In the genomic region with DNA sequence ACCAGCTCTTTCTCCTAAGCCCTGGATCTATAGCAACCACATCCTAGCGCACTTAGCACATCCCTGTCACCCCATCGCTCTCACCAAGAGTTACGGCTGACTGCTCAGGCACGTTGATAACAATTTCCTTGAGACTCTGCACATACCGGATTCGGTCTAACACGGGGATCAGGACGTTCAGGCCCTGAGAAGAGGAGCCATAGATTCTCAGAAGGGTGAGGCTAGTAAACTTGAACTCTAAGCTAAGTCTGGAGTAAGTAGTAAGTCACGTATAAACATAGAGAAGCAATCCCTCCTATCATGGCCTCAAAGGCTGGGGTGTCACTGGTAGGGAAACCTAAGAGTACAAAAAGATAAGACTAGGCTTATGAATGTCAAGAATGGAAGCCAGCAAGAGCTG, we compare ENCODE assay signal across 9 mouse cellular contexts. TPM values are rescaled to one million over a fixed set of nuclear protein-coding genes. Genes with fewer than 3 reads are reported as not detected.
DNase-seq lines count a peak whose midpoint lies in the region; ATAC-seq and TF ChIP-seq lines count a peak whose summit lies in the region.
"Had no signal": no experiment of that assay in that cellular context is flagged by ENCODE, and none has a peak within 500 bp of the region (broad histone marks: within the 10 kb centered on the region; RNA-seq: fewer than 3 reads in every experiment).

No protein-coding gene starts in this region.

- no peak for TF ChIP-seq CTCF in left cerebral cortex, adult 2 months (IDR thresholded peaks at IDR 0.05)

- DNase-seq in left cerebral cortex, adult 2 months (ENCODE audit: extremely low spot score in 1 of 2, low spot score in 2 of 2) = no peak
- no peak for DNase-seq in left cerebral cortex, adult 11 months (ENCODE audit: low spot score)
- no peak for DNase-seq in intestine, embryonic 14.5 days (ENCODE audit: low spot score)
- no peak for DNase-seq in adrenal gland, postnatal 25 days
- no peak for DNase-seq in ovary, adult 18-20 months (ENCODE audit: low spot score)
- no peak for DNase-seq in frontal cortex, postnatal 25 days (ENCODE audit: low spot score in 2 of 2)
- DNase-seq: thymus, postnatal 14 days had no signal

- H3K9ac ChIP-seq in embryonic facial prominence, embryonic 13.5 days = peak overlapping the region; percentile 95
- H3K9ac ChIP-seq in intestine, embryonic 14.5 days (ENCODE audit: low read length) = peak overlapping the region; percentile 90
- peak overlapping the region; percentile 86 for H3K9ac ChIP-seq in neural tube, embryonic 12.5 days

- no peak for ATAC-seq in embryonic facial prominence, embryonic 13.5 days (ENCODE audit: insufficient number of reproducible peaks, insufficient read depth, low FRiP score, low TSS enrichment, low read depth)
- no peak for ATAC-seq in intestine, embryonic 14.5 days (replicated peaks; ENCODE audit: low FRiP score, low TSS enrichment, low read depth)
- ATAC-seq in neural tube, embryonic 12.5 days (ENCODE audit: low FRiP score, low read depth) = no peak

- peak overlapping the region; percentile 93; the same call in 1 of the 2 replicates for H3K27ac ChIP-seq in left cerebral cortex, adult 2 months
- no peak overlapping the region for H3K27ac ChIP-seq in embryonic facial prominence, embryonic 13.5 days
- H3K27ac ChIP-seq in intestine, embryonic 14.5 days (ENCODE audit: low read depth) = no peak overlapping the region
- H3K27ac ChIP-seq in neural tube, embryonic 12.5 days = 0 out of 2 replicates have a peak overlapping the region, but pooled peaks have one; percentile 82

- peak overlapping the region; percentile 64 for H3K4me2 ChIP-seq in embryonic facial prominence, embryonic 13.5 days
- peak overlapping the region; percentile 70 for H3K4me2 ChIP-seq in intestine, embryonic 14.5 days (ENCODE audit: low read length)
- H3K4me2 ChIP-seq in neural tube, embryonic 12.5 days (replicated peaks) = peak overlapping the region; percentile 86

- WGBS in embryonic facial prominence, embryonic 13.5 days = 79% methylated on average over 9 of the region's 9 CpGs
- 71% methylated on average over 9 of the region's 9 CpGs for WGBS in intestine, embryonic 14.5 days
- WGBS in neural tube, embryonic 12.5 days = 79% methylated on average over 9 of the region's 9 CpGs

- H3K4me3 ChIP-seq in left cerebral cortex, adult 2 months = peak overlapping the region; percentile 88
- H3K4me3 ChIP-seq in embryonic facial prominence, embryonic 13.5 days = peak overlapping the region; percentile 81
- H3K4me3 ChIP-seq in intestine, embryonic 14.5 days (ENCODE audit: low read depth, low read length) = peak overlapping the region; percentile 87
- peak overlapping the region; percentile 74 for H3K4me3 ChIP-seq in neural tube, embryonic 12.5 days

- H3K27me3 ChIP-seq in embryonic facial prominence, embryonic 13.5 days = no peaks in the 10 kb centered on the region
- no peaks in the 10 kb centered on the region for H3K27me3 ChIP-seq in intestine, embryonic 14.5 days (replicated peaks; ENCODE audit: control insufficient read depth, insufficient read depth, low read length)
- no peaks in the 10 kb centered on the region for H3K27me3 ChIP-seq in neural tube, embryonic 12.5 days (replicated peaks)

- intact Hi-C loops in left cerebral cortex, adult 2 months (cut with DNase I) = no loop called here

- H3K9me3 ChIP-seq in embryonic facial prominence, embryonic 13.5 days = no peaks in the 10 kb centered on the region
- no peaks in the 10 kb centered on the region for H3K9me3 ChIP-seq in intestine, embryonic 14.5 days (ENCODE audit: control insufficient read depth, low read length)
- no peaks in the 10 kb centered on the region for H3K9me3 ChIP-seq in neural tube, embryonic 12.5 days

- H3K4me1 ChIP-seq in embryonic facial prominence, embryonic 13.5 days = peaks cover 14% of the 10 kb centered on the region
- H3K4me1 ChIP-seq in intestine, embryonic 14.5 days (replicated peaks; ENCODE audit: control insufficient read depth, insufficient read depth, low read length) = peaks cover 9% of the 10 kb centered on the region; the same call in 1 of the 2 replicates
- H3K4me1 ChIP-seq in neural tube, embryonic 12.5 days = peaks cover 24% of the 10 kb centered on the region

- H3K36me3 ChIP-seq in embryonic facial prominence, embryonic 13.5 days = peaks cover 63% of the 10 kb centered on the region
- peaks cover 55% of the 10 kb centered on the region for H3K36me3 ChIP-seq in intestine, embryonic 14.5 days (ENCODE audit: control insufficient read depth, insufficient read depth, low read length)
- peaks cover 61% of the 10 kb centered on the region for H3K36me3 ChIP-seq in neural tube, embryonic 12.5 days

RNA-seq across cellular contexts. Expression of a gene that starts 1.2 kb away (rescaled TPM):
- 100 to 1,000 TPM in 1 of 2 experiments, 10 to 100 TPM in 1; 97.4 to 104 TPM for total RNA-seq in left cerebral cortex, adult 2 months (2021)
- polyA plus RNA-seq in embryonic facial prominence, embryonic 13.5 days (2015; fragmentation: Nextera tagmentation; extraction: Ambion mirVana) = 329 and 332 TPM in 2 replicates
- polyA plus RNA-seq in intestine, embryonic 14.5 days (2014; fragmentation: Nextera tagmentation; extraction: Ambion mirVana) = 332 and 361 TPM in 2 replicates
- polyA plus RNA-seq in neural tube, embryonic 12.5 days (2016; fragmentation: Nextera tagmentation; extraction: Ambion mirVana) = 251 and 257 TPM in 2 replicates
- total RNA-seq in adrenal gland, postnatal 25 days (2021) = 227 and 270 TPM in 2 replicates

RNA-seq across cellular contexts. Expression of a gene that starts 4.7 kb away (rescaled TPM):
- total RNA-seq in left cerebral cortex, adult 2 months (2021) = 10 to 100 TPM; 30.9 to 31.1 TPM
- polyA plus RNA-seq in embryonic facial prominence, embryonic 13.5 days (2015; fragmentation: Nextera tagmentation; extraction: Ambion mirVana) = 24.4 and 27.8 TPM in 2 replicates
- polyA plus RNA-seq in intestine, embryonic 14.5 days (2014; fragmentation: Nextera tagmentation; extraction: Ambion mirVana) = 21.7 and 22.6 TPM in 2 replicates
- polyA plus RNA-seq in neural tube, embryonic 12.5 days (2016; fragmentation: Nextera tagmentation; extraction: Ambion mirVana) = 24.5 and 25.2 TPM in 2 replicates
- 26.1 and 27.5 TPM in 2 replicates for total RNA-seq in adrenal gland, postnatal 25 days (2021)

RNA-seq across cellular contexts. Expression of a gene that starts 15.7 kb away (rescaled TPM):
- total RNA-seq in left cerebral cortex, adult 2 months (2021) = 10 to 100 TPM; 39.0 to 39.7 TPM
- polyA plus RNA-seq in embryonic facial prominence, embryonic 13.5 days (2015; fragmentation: Nextera tagmentation; extraction: Ambion mirVana) = 13.1 and 14.9 TPM in 2 replicates
- 5.1 and 7.1 TPM in 2 replicates for polyA plus RNA-seq in intestine, embryonic 14.5 days (2014; fragmentation: Nextera tagmentation; extraction: Ambion mirVana)
- polyA plus RNA-seq in neural tube, embryonic 12.5 days (2016; fragmentation: Nextera tagmentation; extraction: Ambion mirVana) = 33.8 and 36.2 TPM in 2 replicates
- 58.7 and 63.6 TPM in 2 replicates for total RNA-seq in adrenal gland, postnatal 25 days (2021)

RNA-seq across cellular contexts. Expression of a gene that starts 20.0 kb away (rescaled TPM):
- total RNA-seq in left cerebral cortex, adult 2 months (2021) = 10 to 100 TPM; 15.1 to 17.4 TPM
- 18.6 and 26.6 TPM in 2 replicates for polyA plus RNA-seq in embryonic facial prominence, embryonic 13.5 days (2015; fragmentation: Nextera tagmentation; extraction: Ambion mirVana)
- 16.6 and 17.8 TPM in 2 replicates for polyA plus RNA-seq in intestine, embryonic 14.5 days (2014; fragmentation: Nextera tagmentation; extraction: Ambion mirVana)
- 17.4 and 20.9 TPM in 2 replicates for polyA plus RNA-seq in neural tube, embryonic 12.5 days (2016; fragmentation: Nextera tagmentation; extraction: Ambion mirVana)
- 15.7 and 20.9 TPM in 2 replicates for total RNA-seq in adrenal gland, postnatal 25 days (2021)

RNA-seq across cellular contexts. Expression of a gene that starts 28.4 kb away (rescaled TPM):
- total RNA-seq in left cerebral cortex, adult 2 months (2021) = 10 to 100 TPM; 68.1 to 70.9 TPM
- polyA plus RNA-seq in embryonic facial prominence, embryonic 13.5 days (2015; fragmentation: Nextera tagmentation; extraction: Ambion mirVana) = 3.9 and 5.1 TPM in 2 replicates
- polyA plus RNA-seq in intestine, embryonic 14.5 days (2014; fragmentation: Nextera tagmentation; extraction: Ambion mirVana) = 10.0 and 10.2 TPM in 2 replicates
- 19.1 and 22.4 TPM in 2 replicates for polyA plus RNA-seq in neural tube, embryonic 12.5 days (2016; fragmentation: Nextera tagmentation; extraction: Ambion mirVana)
- 12.4 and 13.2 TPM in 2 replicates for total RNA-seq in adrenal gland, postnatal 25 days (2021)

Comparison
In these comparisons a context has a peak if more than half of its experiments do, and no peak if none do; other contexts are left out.
1. H3K27ac ChIP-seq: peak in left cerebral cortex, adult 2 months (single experiment) and neural tube, embryonic 12.5 days (single experiment); none in embryonic facial prominence, embryonic 13.5 days (single experiment) and intestine, embryonic 14.5 days (single experiment).
2. Peak in every context shown above with its lines, with median percentiles within 50 percentile points of each other: H3K4me3 ChIP-seq, H3K4me2 ChIP-seq and H3K9ac ChIP-seq.